Mouse (Mus musculus): ENCODE measurements at regions not wholly inside any gene's neighbourhood (a gene's known extent, or its start where the extent isn't known, plus 50 kb on each side); places are given as distances from the start of the nearest gene placed in this dataset.

DNA sequence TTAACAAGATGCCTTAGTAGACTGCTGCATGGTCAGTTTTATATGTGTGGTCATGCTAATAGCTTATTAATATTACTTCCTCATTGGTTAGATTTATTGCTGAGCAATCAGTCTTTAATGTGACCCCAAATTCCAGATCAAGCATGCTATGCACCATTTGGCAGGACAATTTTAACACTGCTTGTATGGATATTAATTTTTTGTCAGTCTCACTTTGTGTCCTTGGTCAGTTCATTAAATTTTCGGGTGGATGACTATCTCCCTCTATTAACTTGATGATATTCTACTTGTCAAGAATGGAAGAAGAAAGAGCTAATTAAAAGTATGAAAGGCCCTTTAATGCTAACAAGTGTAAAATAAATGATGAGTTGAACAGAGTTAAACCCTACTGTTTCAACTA lies 1266.2 kb upstream of the Fam98a start:
- TF ChIP-seq CTCF (IDR thresholded peaks at IDR 0.05; ENCODE audit: low read depth) (no peak), EP300 (IDR thresholded peaks at IDR 0.05; ENCODE audit: low read depth) (no peak)
